Mouse (Mus musculus) liver, adult (tissue): ENCODE measurements around the gene Dnajc13.

Source experiments
- GATA4 ChIP-seq: IDR thresholded peaks from 2 replicates; pipeline ENCODE4 v1.6.1; 2014; ENCODE audit warnings: mild to moderate bottlenecking, low read length; ENCODE audit not compliant: insufficient replicate concordance

The Dnajc13 gene

GRCm38 (mm10) chr9:104262823-104263352, at the start of gene Dnajc13:
TSS of gene Dnajc13 (minus strand) at chr9:104262930.
- TF ChIP-seq GATA4, result peak; percentile 35; the same call in 1 of the 2 replicates

- no peak for TF ChIP-seq GATA4
Observed at GRCm38 (mm10) chr9:104306734-104307133, 44.0 kb upstream of the Dnajc13 start.

GRCm38 (mm10) chr9:104305333-104306111, 42.8 kb upstream of the Dnajc13 start:
- TF ChIP-seq GATA4, result no peak

- TF ChIP-seq GATA4, result no peak
Observed at GRCm38 (mm10) chr9:104304800-104305199, 42.1 kb upstream of the Dnajc13 start.

GRCm38 (mm10) chr9:104304376-104304775, 41.6 kb upstream of the Dnajc13 start:
- TF ChIP-seq GATA4, result no peak

- no peak for TF ChIP-seq GATA4
Observed at GRCm38 (mm10) chr9:104300569-104300968, 37.8 kb upstream of the Dnajc13 start.

- no peak for TF ChIP-seq GATA4
Observed at GRCm38 (mm10) chr9:104297041-104297440, 34.3 kb upstream of the Dnajc13 start.

- TF ChIP-seq GATA4, result no peak
Observed at GRCm38 (mm10) chr9:104284934-104285333, 22.2 kb upstream of the Dnajc13 start.

GRCm38 (mm10) chr9:104282536-104282935, 19.8 kb upstream of the Dnajc13 start:
- no peak for TF ChIP-seq GATA4

GRCm38 (mm10) chr9:104281737-104282136, 19.0 kb upstream of the Dnajc13 start:
- no peak for TF ChIP-seq GATA4

- no peak for TF ChIP-seq GATA4
Observed at GRCm38 (mm10) chr9:104280725-104281495, 18.2 kb upstream of the Dnajc13 start.

GRCm38 (mm10) chr9:104277528-104278162, 14.9 kb upstream of the Dnajc13 start:
- TF ChIP-seq GATA4, result no peak

- TF ChIP-seq GATA4, result no peak
Observed at GRCm38 (mm10) chr9:104275084-104275785, 12.5 kb upstream of the Dnajc13 start.

GRCm38 (mm10) chr9:104272057-104272456, 9.3 kb upstream of the Dnajc13 start:
- no peak for TF ChIP-seq GATA4

- TF ChIP-seq GATA4, result no peak
Observed at GRCm38 (mm10) chr9:104271642-104272041, 8.9 kb upstream of the Dnajc13 start.
